Mouse (Mus musculus) gastrocnemius, adult 8-10 months (tissue): ENCODE measurements around the gene H2-Q4. TPM values are rescaled to one million over a fixed set of nuclear protein-coding genes. Genes with fewer than 3 reads are reported as not detected.
A peak's percentile ranks its signal among the peaks of the same experiment; 100 is the strongest.
"Not testable (repeated sequence)": the region's sequence is repeated elsewhere in the genome, so short reads cannot be mapped to it uniquely, and the experiment has no call there.

Experiments used
- DNase-seq, 2 experiments: peaks; one replicate each; pipeline ENCODE4 v3.0.0; 2022; ENCODE audit warnings: low spot score in 2 of 2
- total RNA-seq, 4 experiments: library from RNA; stranded (reverse); gene quantifications; 2 replicates each; pipeline ENCODE4 v1.2.4; 2022

Gene H2-Q4
- total RNA-seq, result 1 to 10 TPM; 3.2 to 5.2 (median 4.0) TPM

- DNase-seq, result peak; percentile 84 to 86
Measured at GRCm38 (mm10) chr17:35379369-35379728, at the start of gene H2-Q4. Gene H2-Q4 (plus strand): TSS chr17:35379617.

GRCm38 (mm10) chr17:35329714-35330113, 49.7 kb upstream of the H2-Q4 start:
- not testable (repeated sequence) for DNase-seq

- not testable (repeated sequence) for DNase-seq
Measured at GRCm38 (mm10) chr17:35331546-35331945, 47.9 kb upstream of the H2-Q4 start.

GRCm38 (mm10) chr17:35342071-35342671, 37.2 kb upstream of the H2-Q4 start, which contains the start of gene H2-Q2:
Gene H2-Q2 (plus strand): TSS chr17:35342242.
- no peak for DNase-seq

- DNase-seq, result no peak
Measured at GRCm38 (mm10) chr17:35342711-35343476, 36.5 kb upstream of the H2-Q4 start.

GRCm38 (mm10) chr17:35347659-35348058, 31.8 kb upstream of the H2-Q4 start:
- not testable (repeated sequence) for DNase-seq

- not testable (repeated sequence) for DNase-seq
Measured at GRCm38 (mm10) chr17:35353275-35353674, 26.1 kb upstream of the H2-Q4 start.

- no peak for DNase-seq
Measured at GRCm38 (mm10) chr17:35354071-35354470, 25.3 kb upstream of the H2-Q4 start.

- DNase-seq, result no peak
Measured at GRCm38 (mm10) chr17:35357086-35357485, 22.3 kb upstream of the H2-Q4 start.

GRCm38 (mm10) chr17:35358763-35359469, 20.5 kb upstream of the H2-Q4 start:
- DNase-seq, result no peak

- no peak for DNase-seq
Measured at GRCm38 (mm10) chr17:35359470-35359862, 20.0 kb upstream of the H2-Q4 start.

- DNase-seq, result peak in 1 of 2 experiments; percentile 13
Measured at GRCm38 (mm10) chr17:35379729-35380451, 473 bp downstream of the H2-Q4 start.

GRCm38 (mm10) chr17:35389796-35390195, 10.4 kb downstream of the H2-Q4 start:
- DNase-seq, result not testable (repeated sequence)

- DNase-seq, result not testable (repeated sequence)
Measured at GRCm38 (mm10) chr17:35392671-35393070, 13.3 kb downstream of the H2-Q4 start.

- DNase-seq, result not testable (repeated sequence)
Measured at GRCm38 (mm10) chr17:35393864-35394800, 14.7 kb downstream of the H2-Q4 start.

GRCm38 (mm10) chr17:35396956-35397355, 17.5 kb downstream of the H2-Q4 start:
- DNase-seq, result not testable (repeated sequence)

- DNase-seq, result not testable (repeated sequence)
Measured at GRCm38 (mm10) chr17:35413057-35413456, 33.6 kb downstream of the H2-Q4 start.

GRCm38 (mm10) chr17:35415273-35416129, 36.1 kb downstream of the H2-Q4 start:
- not testable (repeated sequence) for DNase-seq

- no peak for DNase-seq
Measured at GRCm38 (mm10) chr17:35418772-35419171, 39.4 kb downstream of the H2-Q4 start.
